Mouse (Mus musculus) Muller cell, postnatal 12 days (primary cell): ENCODE measurements at regions not wholly inside any gene's neighbourhood (a gene's known extent, or its start where the extent isn't known, plus 50 kb on each side); places are given as distances from the start of the nearest gene placed in this dataset.

Experiments used
- DNase-seq: peaks from one replicate; pipeline ENCODE4 v3.0.0-alpha.2; 2015; ENCODE audit errors: inconsistent ontology term

GRCm38 (mm10) chr5:16424745-16425144 is 128.6 kb upstream of the Hgf start:
- no peak for DNase-seq

- no peak for DNase-seq
These were observed 128.0 kb upstream of the Hgf start for GRCm38 (mm10) chr5:16425302-16425701.

- no peak for DNase-seq
These were observed 127.0 kb upstream of the Hgf start for GRCm38 (mm10) chr5:16426306-16426705.

GRCm38 (mm10) chr5:16434586-16434985 is 118.7 kb upstream of the Hgf start:
- no peak for DNase-seq

GRCm38 (mm10) chr5:16445056-16445455 is 108.2 kb upstream of the Hgf start:
- DNase-seq = no peak

- DNase-seq = no peak
These were observed 106.3 kb upstream of the Hgf start for GRCm38 (mm10) chr5:16446977-16447376.

GRCm38 (mm10) chr5:16461795-16462194 is 91.5 kb upstream of the Hgf start:
- DNase-seq = no peak

- DNase-seq = no peak
These were observed 87.0 kb upstream of the Hgf start for GRCm38 (mm10) chr5:16466266-16466665.

GRCm38 (mm10) chr5:16468560-16468959 is 84.7 kb upstream of the Hgf start:
- no peak for DNase-seq

GRCm38 (mm10) chr5:16469221-16469620 is 84.1 kb upstream of the Hgf start:
- no peak for DNase-seq

- peak; percentile 78 for DNase-seq
These were observed 83.5 kb upstream of the Hgf start for GRCm38 (mm10) chr5:16469644-16470275.

GRCm38 (mm10) chr5:16470366-16470982 is 82.8 kb upstream of the Hgf start:
- DNase-seq = peak; percentile 53

GRCm38 (mm10) chr5:16487969-16488368 is 65.3 kb upstream of the Hgf start:
- DNase-seq = no peak

- DNase-seq = no peak
These were observed 63.5 kb upstream of the Hgf start for GRCm38 (mm10) chr5:16489803-16490202.

- no peak for DNase-seq
These were observed 53.4 kb upstream of the Hgf start for GRCm38 (mm10) chr5:16499891-16500290.
